Mouse (Mus musculus) forebrain, embryonic 10.5 days (tissue): ENCODE measurements around the gene Gm33543. TPM values are rescaled to one million over a fixed set of nuclear protein-coding genes. Genes with fewer than 3 reads are reported as not detected.

ENCODE experiments used
- DNase-seq: peaks from one replicate; pipeline ENCODE4 v3.0.0-alpha.2; 2017; ENCODE audit warnings: low spot score; ENCODE audit errors: extremely low spot score
- H3K27ac ChIP-seq: fragments of 300-500 bp; sonication (generic); 2 replicates; pipeline ENCODE4 v1.5.1; 2016; ENCODE audit warnings: mild to moderate bottlenecking
- H3K27me3 ChIP-seq: fragments of 300-500 bp; sonication (generic); 2 replicates; pipeline ENCODE4 v1.6.1; 2016; ENCODE audit warnings: mild to moderate bottlenecking; ENCODE audit not compliant: poor library complexity, severe bottlenecking
- H3K36me3 ChIP-seq: fragments of 300-500 bp; sonication (generic); replicated peaks from 2 replicates; pipeline ENCODE4 v1.6.1; 2016; ENCODE audit warnings: mild to moderate bottlenecking, moderate library complexity
- H3K4me1 ChIP-seq: fragments of 300-500 bp; sonication (generic); 2 replicates; pipeline ENCODE4 v1.6.1; 2016
- H3K4me3 ChIP-seq: fragments of 300-500 bp; sonication (generic); 2 replicates; pipeline ENCODE4 v1.5.1; 2016; ENCODE audit warnings: mild to moderate bottlenecking, moderate library complexity
- H3K9me3 ChIP-seq: fragments of 300-500 bp; sonication (generic); 2 replicates; pipeline ENCODE4 v1.6.1; 2016; ENCODE audit warnings: mild to moderate bottlenecking, moderate library complexity
- WGBS: fragments of 180-500 bp; shearing (Covaris S2); methylation state at CpG from one replicate; pipeline ENCODE4 v1.1.7; 2016; 5-methylcytosine and 5-hydroxymethylcytosine counted together
- polyA plus RNA-seq: library from polyadenylated mRNA; unstranded; fragments of >200 nt; fragmentation: Nextera tagmentation; extraction: Ambion mirVana; gene quantifications from 2 replicates; pipeline ENCODE4 v1.2.1, GENCODE M21; 2016

The Gm33543 gene
- polyA plus RNA-seq, 1 experiment from 2014 or later: not detected

DNA sequence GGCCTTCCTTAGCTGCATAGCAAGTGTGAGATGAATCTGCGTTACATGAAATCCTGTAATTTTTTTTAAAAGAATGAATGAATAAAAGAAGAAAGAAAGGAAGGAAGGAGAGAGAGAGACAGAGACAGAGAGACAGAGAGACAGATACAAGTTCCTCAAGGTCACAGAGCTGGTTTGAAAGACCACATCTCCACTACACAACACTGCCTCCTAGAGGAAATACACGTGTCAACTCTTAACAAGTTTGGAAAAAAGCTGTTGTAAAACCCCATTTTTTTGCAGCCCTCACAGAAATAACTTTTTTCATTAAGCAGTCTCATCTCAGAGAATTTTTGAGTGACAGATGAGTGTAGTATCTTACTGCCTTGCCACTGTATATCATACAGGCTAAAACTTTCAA is 15.4 kb upstream of the Gm33543 start:
- Histone ChIP-seq H3K9me3 (no peaks in the 10 kb centered on the region), H3K4me1 (0 out of 2 replicates have a peak, but pooled peaks cover 4% of the 10 kb centered on the region), H3K36me3 (no peaks in the 10 kb centered on the region), H3K4me3 (no peak overlapping the region), H3K27ac (no peak overlapping the region), H3K27me3 (no peaks in the 10 kb centered on the region)
- 39% methylated on average over 2 of the region's 2 CpGs for WGBS
- DNase-seq: no peak

DNA sequence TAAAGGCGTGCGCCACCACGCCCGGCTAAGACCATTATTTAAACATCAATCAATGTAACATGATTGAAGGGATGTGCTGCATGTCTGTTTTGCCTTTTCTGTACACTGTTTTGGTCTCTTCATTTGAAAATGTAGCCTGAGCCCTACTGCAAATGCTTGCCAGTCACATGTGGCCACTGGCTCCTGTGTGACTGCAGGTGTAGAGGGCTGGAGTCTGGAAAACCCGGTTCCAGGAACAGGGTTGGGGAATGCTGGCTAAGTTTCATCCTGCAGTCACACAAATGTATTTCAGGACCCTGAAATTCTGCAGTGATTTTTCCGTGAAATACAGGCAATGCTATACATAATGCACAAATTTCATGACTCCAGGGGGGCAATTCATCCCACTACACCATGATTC is 12.7 kb upstream of the Gm33543 start:
- no peaks in the 10 kb centered on the region for H3K9me3 ChIP-seq
- 91% methylated on average over 6 of the region's 6 CpGs for WGBS
- H3K4me1 ChIP-seq: 0 out of 2 replicates have a peak, but pooled peaks cover 4% of the 10 kb centered on the region
- no peak overlapping the region for H3K27ac ChIP-seq
- no peaks in the 10 kb centered on the region for H3K36me3 ChIP-seq
- peak; percentile 12 for DNase-seq
- no peak overlapping the region for H3K4me3 ChIP-seq
- no peaks in the 10 kb centered on the region for H3K27me3 ChIP-seq

DNA sequence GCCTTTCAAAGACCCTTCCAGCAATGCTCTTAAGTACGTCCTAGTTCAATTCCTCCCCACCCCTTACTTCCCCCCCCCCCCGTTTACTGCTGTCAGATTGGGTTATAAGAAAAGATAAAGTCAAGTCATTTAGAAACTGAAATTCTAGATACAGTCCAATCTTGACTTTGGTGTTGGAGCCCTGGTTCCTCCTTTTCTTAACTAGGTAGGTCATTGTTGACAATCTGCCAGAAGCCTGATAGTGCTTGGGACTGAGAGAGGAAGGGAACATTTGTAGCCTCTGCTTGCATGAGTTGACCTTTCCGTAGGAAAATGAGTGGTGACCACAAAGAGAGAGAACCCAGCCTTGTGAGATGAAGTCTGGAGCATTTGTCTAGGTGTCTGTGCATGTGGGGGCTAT is 7.8 kb upstream of the Gm33543 start:
- Histone ChIP-seq H3K36me3 (no peaks in the 10 kb centered on the region), H3K4me1 (no peaks in the 10 kb centered on the region), H3K27me3 (no peaks in the 10 kb centered on the region), H3K9me3 (no peaks in the 10 kb centered on the region), H3K4me3 (no peak overlapping the region), H3K27ac (no peak overlapping the region)
- 88% methylated on average over 3 of the region's 3 CpGs for WGBS
- DNase-seq: peak; percentile 9

DNA sequence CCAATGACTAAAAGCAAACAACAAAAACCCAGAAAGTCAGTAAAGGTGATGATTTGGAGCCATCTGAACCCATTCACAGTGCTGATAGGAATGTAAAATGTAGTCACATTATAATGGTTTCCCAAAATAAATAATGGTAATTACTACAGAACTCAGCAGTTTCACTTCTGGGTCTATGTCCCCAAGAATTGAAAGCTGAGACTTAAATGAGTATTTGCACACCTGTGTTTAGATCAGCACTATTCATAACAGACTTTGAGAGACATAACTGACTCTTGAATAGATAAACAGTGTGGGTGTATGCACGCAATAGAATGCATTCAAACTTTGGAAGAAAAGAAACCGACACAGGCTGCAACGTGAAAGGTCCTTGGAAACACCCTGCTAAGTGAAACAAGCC is 4.0 kb upstream of the Gm33543 start:
- 82% methylated on average over 3 of the region's 3 CpGs for WGBS
- Histone ChIP-seq H3K4me1 (no peaks in the 10 kb centered on the region), H3K9me3 (no peaks in the 10 kb centered on the region), H3K27me3 (no peaks in the 10 kb centered on the region), H3K36me3 (no peaks in the 10 kb centered on the region), H3K4me3 (no peak overlapping the region), H3K27ac (no peak overlapping the region)
- DNase-seq: no peak

DNA sequence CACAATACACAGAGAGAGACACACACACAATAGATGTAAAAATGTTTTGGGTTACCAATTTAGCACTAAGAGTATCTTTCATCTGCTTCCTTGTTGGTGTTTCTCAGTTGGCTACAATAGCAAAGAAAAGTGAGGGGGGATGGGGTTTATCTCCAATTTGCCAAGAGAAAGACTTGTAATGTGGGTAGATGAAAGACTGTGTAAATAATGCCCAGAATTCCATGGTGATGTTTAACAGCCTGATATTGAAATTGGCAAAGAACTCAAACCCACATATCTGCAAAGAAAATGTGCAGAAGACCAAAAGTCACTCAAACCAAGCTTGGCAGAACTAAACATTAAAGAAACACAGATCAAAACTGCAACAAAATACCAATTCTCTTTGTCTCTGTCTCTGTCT is 3.6 kb upstream of the Gm33543 start:
- H3K27ac ChIP-seq: no peak overlapping the region
- H3K27me3 ChIP-seq: no peaks in the 10 kb centered on the region

GRCm38 (mm10) chr10:95843878-95844277 is 1.1 kb upstream of the Gm33543 start:
- Histone ChIP-seq H3K27ac (no peak overlapping the region), H3K9me3 (no peaks in the 10 kb centered on the region), H3K4me3 (no peak overlapping the region), H3K4me1 (peaks cover 3% of the 10 kb centered on the region; the same call in 1 of the 2 replicates), H3K27me3 (no peaks in the 10 kb centered on the region), H3K36me3 (no peaks in the 10 kb centered on the region)
- 77% methylated on average over 1 of the region's 1 CpGs for WGBS
- no peak for DNase-seq

More for the DNA sequence above, 3.6 kb upstream of the Gm33543 start:
- DNase-seq: no peak
- H3K4me1 ChIP-seq: no peaks in the 10 kb centered on the region
- no peaks in the 10 kb centered on the region for H3K36me3 ChIP-seq
- no peak overlapping the region for H3K4me3 ChIP-seq
- no peaks in the 10 kb centered on the region for H3K9me3 ChIP-seq

- WGBS: 95% methylated on average over 3 of the region's 3 CpGs
- H3K27ac ChIP-seq: no peak overlapping the region
- DNase-seq: no peak
- no peaks in the 10 kb centered on the region for H3K36me3 ChIP-seq
- peaks cover 3% of the 10 kb centered on the region; the same call in 1 of the 2 replicates for H3K4me1 ChIP-seq
- H3K4me3 ChIP-seq: no peak overlapping the region
- no peaks in the 10 kb centered on the region for H3K9me3 ChIP-seq
- no peaks in the 10 kb centered on the region for H3K27me3 ChIP-seq
Measured at GRCm38 (mm10) chr10:95841241-95841640, 1.5 kb downstream of the Gm33543 start.

- Histone ChIP-seq H3K27me3 (no peaks in the 10 kb centered on the region), H3K9me3 (no peaks in the 10 kb centered on the region), H3K36me3 (no peaks in the 10 kb centered on the region), H3K4me3 (no peak overlapping the region), H3K4me1 (peaks cover 3% of the 10 kb centered on the region; the same call in 1 of the 2 replicates), H3K27ac (no peak overlapping the region)
- WGBS: 55% methylated on average over 3 of the region's 3 CpGs
- DNase-seq: no peak
Measured at GRCm38 (mm10) chr10:95839803-95840202, 2.9 kb downstream of the Gm33543 start.

DNA sequence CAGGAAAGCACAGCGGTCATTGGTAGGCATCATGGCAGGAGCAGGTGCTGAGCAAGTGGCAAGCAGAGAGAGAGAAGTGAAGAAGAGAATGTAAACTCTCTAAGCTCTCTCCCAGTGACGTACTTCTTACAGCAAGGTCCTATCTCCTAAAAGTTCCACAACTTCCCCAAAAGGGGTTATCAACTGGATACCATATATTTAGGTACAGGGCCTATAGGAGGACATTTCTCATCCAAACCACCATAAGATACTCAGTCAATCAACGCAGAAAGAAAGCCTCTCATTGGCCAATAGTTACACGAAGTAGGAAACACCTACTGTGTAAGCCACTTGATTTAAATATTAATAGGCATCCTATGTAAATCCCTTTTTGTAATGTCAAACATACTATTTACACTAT is 3.7 kb downstream of the Gm33543 start:
- no peak overlapping the region for H3K4me3 ChIP-seq
- no peak overlapping the region for H3K27ac ChIP-seq
- no peaks in the 10 kb centered on the region for H3K27me3 ChIP-seq
- DNase-seq: no peak
- H3K36me3 ChIP-seq: no peaks in the 10 kb centered on the region
- peaks cover 3% of the 10 kb centered on the region; the same call in 1 of the 2 replicates for H3K4me1 ChIP-seq
- no peaks in the 10 kb centered on the region for H3K9me3 ChIP-seq
- 88% methylated on average over 4 of the region's 4 CpGs for WGBS

DNA sequence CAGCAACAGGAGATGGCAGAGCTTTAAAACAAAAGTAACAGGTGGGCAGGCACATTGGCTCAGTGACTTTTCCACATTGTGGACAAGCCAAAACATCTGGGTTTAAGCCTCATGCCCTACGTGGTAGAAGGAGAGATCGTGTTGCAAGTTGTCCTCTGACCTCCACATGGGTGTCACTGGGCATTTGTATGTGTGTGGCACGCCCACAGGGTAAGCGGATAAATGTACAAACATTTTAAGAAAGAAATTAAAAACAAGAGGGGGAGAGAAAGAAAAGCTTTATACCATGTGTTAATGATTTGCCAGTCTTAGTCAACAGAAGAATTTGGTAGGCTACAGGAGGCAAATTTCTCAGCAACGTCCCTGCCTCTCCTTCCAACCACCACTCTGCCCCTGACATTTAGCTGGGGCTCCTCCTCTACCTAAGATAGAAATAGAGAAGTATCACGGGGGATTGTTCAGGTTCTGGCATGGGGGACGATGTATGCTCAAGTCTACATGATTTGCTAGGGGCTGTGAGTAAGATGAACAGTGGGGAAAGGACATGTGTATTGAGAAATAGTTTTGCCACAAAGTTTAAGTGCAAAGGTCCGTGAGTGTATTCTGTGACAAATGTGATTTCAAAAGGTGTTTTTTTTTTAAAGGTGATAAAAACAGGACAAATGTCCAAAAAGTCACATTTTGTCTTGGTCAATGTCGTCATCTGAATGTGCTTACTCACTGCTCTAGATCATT is 6.0 kb downstream of the Gm33543 start:
- Histone ChIP-seq H3K4me1 (peaks cover 3% of the 10 kb centered on the region; the same call in 1 of the 2 replicates), H3K27me3 (no peaks in the 10 kb centered on the region), H3K4me3 (no peak overlapping the region), H3K27ac (no peak overlapping the region), H3K36me3 (no peaks in the 10 kb centered on the region), H3K9me3 (no peaks in the 10 kb centered on the region)
- 74% methylated on average over 9 of the region's 9 CpGs for WGBS
- no peak for DNase-seq

GRCm38 (mm10) chr10:95830891-95831290 is 11.8 kb downstream of the Gm33543 start:
- Histone ChIP-seq H3K27me3 (no peaks in the 10 kb centered on the region), H3K4me3 (no peak overlapping the region), H3K9me3 (no peaks in the 10 kb centered on the region), H3K4me1 (peaks cover 12% of the 10 kb centered on the region), H3K36me3 (no peaks in the 10 kb centered on the region), H3K27ac (no peak overlapping the region)
- DNase-seq: no peak
- 79% methylated on average over 5 of the region's 5 CpGs for WGBS

DNA sequence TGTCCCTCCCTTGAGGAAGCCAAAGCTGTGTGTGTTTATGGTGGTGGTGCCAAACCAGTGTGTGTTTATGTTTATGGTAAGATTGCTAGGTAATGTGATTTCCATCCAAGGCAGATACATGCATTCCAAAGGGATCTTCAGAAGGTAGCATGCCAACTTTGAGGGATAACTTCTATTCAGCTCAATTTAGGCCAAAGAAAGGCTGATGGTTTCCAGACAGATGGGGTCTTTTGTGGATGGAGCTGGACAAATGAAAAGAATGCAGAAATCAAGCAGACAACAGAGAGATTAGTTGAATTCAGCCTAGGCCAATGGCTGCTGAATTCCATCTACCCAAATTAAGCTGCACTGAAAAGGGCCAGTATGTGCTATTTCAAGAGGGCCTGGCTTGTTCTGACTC is 13.3 kb downstream of the Gm33543 start:
- H3K4me1 ChIP-seq: peaks cover 14% of the 10 kb centered on the region
- H3K27me3 ChIP-seq: no peaks in the 10 kb centered on the region
- no peaks in the 10 kb centered on the region for H3K36me3 ChIP-seq
- H3K4me3 ChIP-seq: no peak overlapping the region
- H3K27ac ChIP-seq: no peak overlapping the region
- no peaks in the 10 kb centered on the region for H3K9me3 ChIP-seq
- DNase-seq: no peak

DNA sequence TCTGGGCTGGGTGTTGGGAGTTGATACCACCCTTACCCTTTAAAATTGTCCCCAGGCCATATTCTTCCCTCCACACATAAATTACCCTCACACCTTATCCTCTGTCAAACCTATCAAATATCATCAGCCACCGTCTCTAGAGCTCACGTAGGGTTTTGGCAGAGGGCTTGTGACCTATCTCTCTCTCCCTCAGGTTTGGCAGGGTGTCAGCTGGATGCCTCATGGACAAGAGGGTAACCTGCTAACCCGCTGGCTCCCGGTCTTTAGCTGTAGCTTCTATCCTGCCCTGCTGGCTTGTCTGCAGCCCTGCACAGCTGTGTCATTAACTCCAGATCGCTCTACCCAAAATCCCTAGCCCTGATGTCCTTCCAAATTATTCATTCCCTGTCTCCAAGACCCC is 14.4 kb downstream of the Gm33543 start:
- WGBS: 91% methylated on average over 5 of the region's 5 CpGs
- H3K4me1 ChIP-seq: peaks cover 14% of the 10 kb centered on the region
- no peak overlapping the region for H3K27ac ChIP-seq
- no peak overlapping the region for H3K4me3 ChIP-seq
- no peaks in the 10 kb centered on the region for H3K27me3 ChIP-seq
- H3K9me3 ChIP-seq: no peaks in the 10 kb centered on the region
- DNase-seq: no peak
- no peaks in the 10 kb centered on the region for H3K36me3 ChIP-seq

DNA sequence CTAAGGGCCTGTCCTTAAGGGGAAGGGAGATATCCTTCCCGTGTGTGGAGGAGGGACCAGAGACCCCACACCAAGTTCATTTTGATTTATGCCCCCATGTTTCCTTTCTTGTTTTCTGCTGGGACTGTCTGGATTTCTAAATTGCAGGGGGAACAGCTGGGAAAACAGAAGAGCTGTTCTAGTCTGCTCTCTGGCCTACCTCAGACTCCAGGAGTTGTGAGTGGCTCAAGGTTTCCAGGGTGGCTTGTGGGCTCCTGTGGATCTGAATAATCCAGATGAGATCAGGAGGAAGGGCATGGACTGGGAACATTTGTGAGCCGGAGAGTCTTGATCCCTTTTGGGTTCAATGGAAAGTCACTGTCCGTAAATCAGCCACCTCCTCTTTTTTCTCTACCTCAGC is 17.1 kb downstream of the Gm33543 start:
- DNase-seq: no peak
- H3K4me3 ChIP-seq: no peak overlapping the region
- no peaks in the 10 kb centered on the region for H3K27me3 ChIP-seq
- WGBS: 47% methylated on average over 3 of the region's 3 CpGs
- peaks cover 14% of the 10 kb centered on the region for H3K4me1 ChIP-seq
- H3K27ac ChIP-seq: no peak overlapping the region
- no peaks in the 10 kb centered on the region for H3K36me3 ChIP-seq
- H3K9me3 ChIP-seq: no peaks in the 10 kb centered on the region
